Mouse (Mus musculus) MEL (cell line): ENCODE measurements at regions not wholly inside any gene's neighbourhood (a gene's known extent, or its start where the extent isn't known, plus 50 kb on each side); places are given as distances from the start of the nearest gene placed in this dataset.

Source experiments
- DNase-seq: peaks from one replicate; pipeline ENCODE4 v3.0.0; 2011; ENCODE audit warnings: low read depth, low spot score
- H3K27ac ChIP-seq: 2 replicates; pipeline ENCODE4 v1.5.1; 2012; ENCODE audit warnings: low read depth, mild to moderate bottlenecking, control low read depth, low read length, moderate library complexity; ENCODE audit not compliant: control insufficient read depth
- H3K27me3 ChIP-seq, 2 experiments: fragments of 150-350 bp in 1 of 2; sonication (generic) in 1 of 2; 2 replicates each; pipeline ENCODE4 v1.6.1; 2012; ENCODE audit warnings: low read length in 2 of 2, mild to moderate bottlenecking in 2 of 2, improper control_type of control experiment in 1 of 2, moderate library complexity in 1 of 2; ENCODE audit not compliant: insufficient read depth in 2 of 2, control insufficient read depth in 1 of 2
- H3K36me3 ChIP-seq, 2 experiments: 2 replicates each; pipeline ENCODE4 v1.6.1; 2012 to 2014; ENCODE audit warnings: low read length in 2 of 2, improper control_type of control experiment in 1 of 2, inconsistent platforms in 1 of 2, mild to moderate bottlenecking in 1 of 2; ENCODE audit not compliant: insufficient read depth in 2 of 2, control insufficient read depth in 1 of 2
- H3K4me1 ChIP-seq, 2 experiments: fragments of 150-350 bp in 1 of 2; sonication (generic) in 1 of 2; 2 replicates each; pipeline ENCODE4 v1.6.1; 2012; ENCODE audit warnings: low read length in 2 of 2, improper control_type of control experiment in 1 of 2, mild to moderate bottlenecking in 1 of 2; ENCODE audit not compliant: insufficient read depth in 2 of 2, control insufficient read depth in 1 of 2
- H3K4me3 ChIP-seq, 2 experiments: fragments of 150-350 bp in 1 of 2; sonication (generic) in 1 of 2; 2 replicates each; pipeline ENCODE4 v1.5.1; 2012; ENCODE audit warnings: low read depth in 2 of 2, low read length in 2 of 2, mild to moderate bottlenecking in 2 of 2, moderate library complexity in 2 of 2, control low read depth in 1 of 2, improper control_type of control experiment in 1 of 2; ENCODE audit not compliant: control insufficient read depth in 1 of 2, insufficient read depth in 1 of 2
- H3K79me2 ChIP-seq: 2 replicates; pipeline ENCODE4 v1.6.1; 2012; ENCODE audit warnings: mild to moderate bottlenecking, low read length, moderate library complexity; ENCODE audit not compliant: control insufficient read depth, poor library complexity, insufficient read depth
- H3K9ac ChIP-seq: 2 replicates; pipeline ENCODE4 v1.6.1; 2012; ENCODE audit warnings: low read depth, mild to moderate bottlenecking, control low read depth, low read length, moderate library complexity; ENCODE audit not compliant: control insufficient read depth, poor library complexity, severe bottlenecking
- H3K9me3 ChIP-seq: fragments of 150-350 bp; sonication (generic); replicated peaks from 2 replicates; pipeline ENCODE4 v1.6.1; 2012; ENCODE audit warnings: mild to moderate bottlenecking, low read length, improper control_type of control experiment, moderate library complexity; ENCODE audit not compliant: insufficient read depth
- BHLHE40 ChIP-seq: IDR thresholded peaks from 2 replicates; pipeline ENCODE4 v1.6.1; 2012; ENCODE audit warnings: low read depth, mild to moderate bottlenecking, inconsistent platforms, low read length, improper control_type of control experiment, borderline replicate concordance
- CHD1 ChIP-seq: IDR thresholded peaks from 2 replicates; pipeline ENCODE4 v1.6.1; 2012; ENCODE audit warnings: low read depth, mild to moderate bottlenecking, inconsistent platforms, low read length, improper control_type of control experiment
- CHD2 ChIP-seq: IDR thresholded peaks from 2 replicates; pipeline ENCODE4 v1.6.1; 2011; ENCODE audit warnings: low read length, improper control_type of control experiment
- CTCF ChIP-seq, 3 experiments: IDR thresholded peaks in 2 of 3; conservative IDR thresholded peaks in 1 of 3; 2 replicates each; pipeline ENCODE4 v1.5.1; 2011 to 2012; ENCODE audit warnings: low read length in 3 of 3, low read depth in 2 of 3, mild to moderate bottlenecking in 2 of 3, improper control_type of control experiment in 1 of 3, inconsistent platforms in 1 of 3, mixed read lengths in 1 of 3, moderate library complexity in 1 of 3; ENCODE audit not compliant: control insufficient read depth in 1 of 3, insufficient read depth in 1 of 3, poor library complexity in 1 of 3, severe bottlenecking in 1 of 3
- ELF1 ChIP-seq: IDR thresholded peaks from 2 replicates; pipeline ENCODE4 v1.6.1; 2014; ENCODE audit warnings: low read depth, mild to moderate bottlenecking, inconsistent platforms, low read length, improper control_type of control experiment, moderate library complexity
- EP300 ChIP-seq, 2 experiments: IDR thresholded peaks; 2 replicates each; pipeline ENCODE4 v1.6.1; 2011; ENCODE audit warnings: improper control_type of control experiment in 2 of 2, low read length in 2 of 2, low read depth in 1 of 2, mild to moderate bottlenecking in 1 of 2
- ETS1 ChIP-seq: IDR thresholded peaks from 2 replicates; pipeline ENCODE4 v1.6.1; 2012; ENCODE audit warnings: low read depth, mild to moderate bottlenecking, inconsistent platforms, low read length, improper control_type of control experiment, moderate library complexity
- HCFC1 ChIP-seq: IDR thresholded peaks from 2 replicates; pipeline ENCODE4 v1.6.1; 2012; ENCODE audit warnings: low read depth, mild to moderate bottlenecking, inconsistent platforms, low read length, improper control_type of control experiment, moderate library complexity
- JUND ChIP-seq: IDR thresholded peaks from 2 replicates; pipeline ENCODE4 v1.6.1; 2011; ENCODE audit warnings: low read depth, mild to moderate bottlenecking, improper control_type of control experiment, low read length
- MEF2A ChIP-seq: IDR thresholded peaks from 2 replicates; pipeline ENCODE4 v1.6.1; 2014; ENCODE audit warnings: low read depth, mild to moderate bottlenecking, inconsistent platforms, low read length, improper control_type of control experiment; ENCODE audit not compliant: poor library complexity, insufficient replicate concordance, severe bottlenecking; ENCODE audit errors: extremely low read depth
- MXI1 ChIP-seq: IDR thresholded peaks from 2 replicates; pipeline ENCODE4 v1.6.1; 2011; ENCODE audit warnings: mild to moderate bottlenecking, low read depth, low read length, improper control_type of control experiment
- MYC ChIP-seq: IDR thresholded peaks from 2 replicates; pipeline ENCODE4 v1.6.1; 2011; ENCODE audit warnings: low read depth, mild to moderate bottlenecking, low read length, improper control_type of control experiment, moderate library complexity
- POLR2AphosphoS2 ChIP-seq: IDR thresholded peaks from 2 replicates; pipeline ENCODE4 v1.6.1; 2011; ENCODE audit warnings: low read length, improper control_type of control experiment
- RCOR1 ChIP-seq: IDR thresholded peaks from 2 replicates; pipeline ENCODE4 v1.6.1; 2012; ENCODE audit warnings: low read depth, mild to moderate bottlenecking, inconsistent platforms, low read length, improper control_type of control experiment
- SMC3 ChIP-seq: IDR thresholded peaks from 2 replicates; pipeline ENCODE4 v1.6.1; 2011; ENCODE audit warnings: low read depth, low read length, improper control_type of control experiment
- TBP ChIP-seq: IDR thresholded peaks from 2 replicates; pipeline ENCODE4 v1.8.0; 2011; ENCODE audit warnings: low read depth, low read length, improper control_type of control experiment
- TCF12 ChIP-seq: IDR thresholded peaks from 2 replicates; pipeline ENCODE4 v1.6.1; 2014; ENCODE audit warnings: low read depth, mild to moderate bottlenecking, inconsistent platforms, low read length, improper control_type of control experiment, moderate library complexity
- USF1 ChIP-seq: IDR thresholded peaks from 2 replicates; pipeline ENCODE4 v1.6.1; 2014; ENCODE audit warnings: low read depth, mild to moderate bottlenecking, inconsistent platforms, low read length, improper control_type of control experiment, moderate library complexity
- ZC3H11A ChIP-seq: IDR thresholded peaks from 2 replicates; pipeline ENCODE4 v1.6.1; 2012; ENCODE audit warnings: low read depth, mild to moderate bottlenecking, inconsistent platforms, low read length, improper control_type of control experiment
- ZNF384 ChIP-seq: IDR thresholded peaks from 2 replicates; pipeline ENCODE4 v1.6.1; 2012; ENCODE audit warnings: low read depth, mild to moderate bottlenecking, inconsistent platforms, low read length, improper control_type of control experiment

DNA sequence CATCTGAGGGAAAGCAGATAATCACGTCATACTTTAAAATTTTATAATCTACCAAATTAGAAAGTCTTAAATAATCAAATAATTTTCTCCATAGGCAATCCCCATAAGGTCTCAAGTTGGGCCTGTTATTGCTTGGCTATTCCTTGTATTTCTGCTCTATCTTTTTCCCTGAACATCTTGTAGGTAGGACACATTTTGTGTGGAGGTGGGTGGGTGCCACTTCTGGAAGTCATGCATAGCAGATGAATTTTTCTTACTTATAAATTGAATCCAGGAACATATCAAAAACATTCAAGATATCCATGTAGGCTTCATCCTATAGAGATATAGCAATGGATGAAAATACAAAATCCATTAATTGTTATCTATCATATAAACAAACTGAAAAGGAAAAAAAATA lies 1418.7 kb downstream of the Cdh11 start:
- Histone ChIP-seq H3K36me3 (no peaks in the 10 kb centered on the region), H3K9me3 (no peaks in the 10 kb centered on the region), H3K79me2 (no peaks in the 10 kb centered on the region), H3K4me3 (no peak overlapping the region), H3K27me3 (no peaks in the 10 kb centered on the region), H3K4me1 (no peaks in the 10 kb centered on the region), H3K9ac (no peak overlapping the region), H3K27ac (no peak overlapping the region)
- TF ChIP-seq POLR2AphosphoS2 = no peak
- TF ChIP-seq EP300 (IDR thresholded peaks at IDR 0.05; ENCODE audit: low read depth in 1 of 2, low read length in 2 of 2) = no peak
- no peak for TF ChIP-seq ZNF384
- no peak for TF ChIP-seq MXI1
- TF ChIP-seq ZC3H11A = no peak
- TF ChIP-seq MYC = no peak
- TF ChIP-seq CTCF (IDR thresholded peaks at IDR 0.05 in 2 of 3, conservative IDR thresholded peaks at IDR 0.05 in 1 of 3; ENCODE audit: control insufficient read depth in 1 of 3, insufficient read depth in 1 of 3, low read depth in 2 of 3, low read length in 3 of 3, poor library complexity in 1 of 3, severe bottlenecking in 1 of 3) = no peak
- no peak for TF ChIP-seq RCOR1
- TF ChIP-seq MEF2A = no peak
- TF ChIP-seq CHD1 = no peak
- no peak for TF ChIP-seq CHD2
- TF ChIP-seq TBP = no peak
- TF ChIP-seq ELF1 = no peak
- no peak for TF ChIP-seq JUND
- TF ChIP-seq BHLHE40 = no peak
- no peak for TF ChIP-seq ETS1
- no peak for TF ChIP-seq HCFC1
- DNase-seq = no peak

DNA sequence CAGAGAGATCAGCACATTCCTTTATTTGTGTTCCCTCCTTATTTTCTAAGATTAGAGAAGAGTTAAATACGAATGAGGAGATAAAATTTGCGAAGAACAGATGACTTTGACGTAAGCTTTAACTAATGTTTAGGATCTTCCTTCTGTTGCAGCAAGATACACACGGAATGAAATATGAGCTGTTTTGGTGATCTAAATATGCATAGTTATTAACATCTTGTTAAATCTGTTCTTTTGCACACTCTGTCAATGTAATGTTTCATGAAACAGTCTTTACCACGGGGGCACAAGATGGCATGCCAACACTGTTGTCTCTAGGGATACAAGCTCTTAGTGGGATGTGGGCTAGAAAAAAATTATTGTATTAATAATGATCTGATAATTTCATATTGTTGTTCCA lies 1434.6 kb downstream of the Cdh11 start:
- H3K9ac ChIP-seq = no peak overlapping the region
- no peak for DNase-seq

More for the DNA sequence above, 1434.6 kb downstream of the Cdh11 start:
- Histone ChIP-seq H3K27ac (no peak overlapping the region), H3K36me3 (no peaks in the 10 kb centered on the region), H3K27me3 (no peaks in the 10 kb centered on the region), H3K79me2 (no peaks in the 10 kb centered on the region), H3K9me3 (no peaks in the 10 kb centered on the region), H3K4me1 (no peaks in the 10 kb centered on the region), H3K4me3 (no peak overlapping the region)
- no peak for TF ChIP-seq RCOR1
- TF ChIP-seq POLR2AphosphoS2 = no peak
- no peak for TF ChIP-seq ZNF384
- TF ChIP-seq SMC3 = no peak
- TF ChIP-seq USF1 = no peak
- TF ChIP-seq CTCF (IDR thresholded peaks at IDR 0.05 in 2 of 3, conservative IDR thresholded peaks at IDR 0.05 in 1 of 3; ENCODE audit: control insufficient read depth in 1 of 3, insufficient read depth in 1 of 3, low read depth in 2 of 3, low read length in 3 of 3, poor library complexity in 1 of 3, severe bottlenecking in 1 of 3) = no peak
- no peak for TF ChIP-seq HCFC1
- no peak for TF ChIP-seq TCF12
- TF ChIP-seq BHLHE40 = no peak
